Mouse (Mus musculus) natural killer cell, adult 2 months (primary cell): ENCODE measurements around the gene Cnot11.
A peak's percentile ranks its signal among the peaks of the same experiment; 100 is the strongest.

Experiments
- DNase-seq, 2 experiments: peaks; one replicate each; pipeline ENCODE4 v3.0.0; 2022; ENCODE audit warnings: low spot score in 2 of 2

The Cnot11 gene

DNA sequence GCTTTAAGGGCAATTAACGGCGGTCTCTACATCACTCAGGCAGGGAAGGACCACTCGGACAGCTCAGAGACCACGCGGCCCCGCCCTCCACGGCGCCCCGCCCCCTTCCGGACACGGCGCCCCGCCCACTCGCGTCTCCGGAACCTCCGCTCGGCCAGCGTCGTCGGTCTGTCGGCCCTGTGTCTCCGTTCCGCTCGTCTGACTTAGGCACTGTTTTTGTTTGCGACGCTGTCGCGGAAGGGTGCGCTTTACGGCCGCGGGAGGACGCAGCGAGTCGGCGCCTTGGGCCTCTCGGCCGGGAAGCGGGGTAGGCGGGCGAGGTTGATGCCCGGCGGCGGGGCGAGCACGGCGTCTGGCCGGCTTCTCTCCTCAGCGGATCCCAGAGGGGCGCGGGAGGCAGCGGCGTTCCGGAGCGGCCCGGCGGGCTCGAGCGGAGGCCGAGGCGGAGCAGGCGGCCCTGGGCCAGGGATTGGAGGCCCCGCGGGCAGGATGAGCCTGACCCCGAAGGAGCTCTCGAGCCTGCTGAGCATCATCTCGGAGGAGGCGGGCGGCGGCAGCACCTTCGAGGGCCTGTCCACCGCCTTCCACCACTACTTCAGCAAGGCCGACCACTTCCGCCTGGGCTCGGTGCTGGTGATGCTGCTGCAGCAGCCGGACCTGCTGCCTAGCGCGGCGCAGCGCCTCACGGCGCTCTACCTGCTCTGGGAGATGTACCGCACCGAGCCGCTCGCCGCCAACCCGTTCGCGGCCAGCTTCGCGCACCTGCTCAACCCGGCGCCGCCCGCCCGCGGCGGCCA is 921 bp downstream of the Cnot11 start:
- DNase-seq, result peak; percentile 91 to 93

DNA sequence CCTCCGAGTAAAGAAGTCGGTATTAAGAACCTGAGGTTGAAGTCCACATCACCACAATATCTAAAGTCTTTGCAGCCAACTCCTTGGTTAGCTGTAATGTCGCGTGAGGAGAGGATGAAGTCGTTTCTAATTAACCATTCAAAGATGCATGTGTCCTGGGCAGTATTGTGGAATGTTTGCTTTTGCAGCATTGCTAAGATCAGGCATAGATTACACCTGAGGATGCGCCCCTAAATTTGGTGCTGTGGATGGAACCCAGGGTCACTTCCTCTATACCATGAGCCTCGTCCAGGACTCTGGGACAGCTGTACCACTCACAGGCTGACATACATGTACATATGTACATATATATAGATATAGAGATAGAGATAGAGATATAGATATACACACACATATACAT is 1.9 kb downstream of the Cnot11 start:
- no peak for DNase-seq

GRCm38 (mm10) chr1:39537631-39538380 is 3.0 kb downstream of the Cnot11 start:
- no peak for DNase-seq

DNA sequence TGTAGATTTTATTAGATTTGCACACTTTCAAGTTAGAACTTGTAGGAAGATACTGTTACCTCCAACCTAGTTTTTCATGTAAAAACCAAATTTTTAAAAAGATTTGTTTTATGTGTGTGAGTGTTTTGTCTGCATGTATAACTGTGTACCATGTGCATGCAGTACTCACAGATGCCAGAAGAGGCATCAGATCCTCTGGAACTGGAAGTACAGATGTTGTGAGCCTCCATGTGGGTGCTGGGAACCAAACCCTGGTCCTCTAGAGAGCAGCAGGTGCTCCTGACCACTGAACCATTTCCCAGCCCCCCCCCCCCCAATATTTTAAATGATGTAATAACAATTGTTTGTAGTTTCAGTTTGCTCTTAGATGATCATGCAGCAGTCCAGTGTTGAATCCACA is 5.8 kb downstream of the Cnot11 start:
- no peak for DNase-seq

- DNase-seq, result no peak
These were observed 10.8 kb downstream of the Cnot11 start for GRCm38 (mm10) chr1:39545589-39545988.

DNA sequence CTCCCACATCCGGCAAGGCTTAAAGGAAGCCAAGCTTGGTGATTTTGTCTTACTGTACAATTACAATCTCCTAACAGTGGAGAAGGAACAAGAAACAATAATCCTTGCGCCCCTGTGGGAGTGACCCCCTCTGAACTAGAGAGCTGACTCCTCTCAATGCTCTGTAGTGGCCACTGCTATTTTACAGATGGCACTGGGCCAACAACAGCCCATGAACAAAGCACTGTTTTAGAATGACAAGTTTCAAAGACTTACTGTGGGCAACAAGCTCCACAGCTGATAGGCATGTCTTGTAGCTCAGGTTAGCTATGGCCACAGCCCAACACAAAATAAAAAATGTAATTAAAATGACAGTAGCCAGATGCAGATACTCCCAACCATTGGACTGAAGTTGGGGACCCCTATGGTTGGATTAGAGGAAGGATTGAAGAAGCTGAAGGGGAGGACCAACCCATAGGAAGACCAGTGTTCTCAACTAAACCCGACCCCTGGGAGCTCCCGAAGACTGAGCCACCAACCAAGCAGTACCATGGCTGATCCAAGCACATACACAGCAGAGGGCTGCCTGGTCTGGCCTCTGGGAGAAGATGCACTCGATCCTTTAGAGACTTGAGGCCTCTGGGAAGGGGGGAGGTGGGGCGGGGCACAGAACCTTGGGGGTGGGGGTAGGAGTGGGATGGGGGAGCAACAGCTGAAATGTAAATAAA is 11.5 kb downstream of the Cnot11 start:
- no peak for DNase-seq

DNA sequence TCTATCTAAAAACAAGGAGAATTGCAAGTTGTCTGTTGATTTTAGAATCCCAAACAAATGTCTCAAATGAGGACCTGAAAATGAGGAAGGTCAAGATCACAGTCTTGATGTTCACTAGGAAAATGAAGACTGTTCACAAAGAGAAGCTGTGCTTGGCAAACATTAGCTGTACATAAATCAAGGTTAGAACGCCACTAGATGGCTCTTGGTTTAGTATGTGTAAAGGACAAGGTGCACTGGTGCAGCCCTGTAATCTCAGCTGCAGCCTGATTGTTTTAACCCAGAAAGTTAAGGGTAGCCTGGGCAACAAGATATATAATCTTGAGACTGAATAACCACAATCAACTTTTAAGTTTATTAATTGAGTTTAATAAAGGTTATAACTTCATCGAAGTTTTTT is 12.4 kb downstream of the Cnot11 start:
- DNase-seq, result no peak

DNA sequence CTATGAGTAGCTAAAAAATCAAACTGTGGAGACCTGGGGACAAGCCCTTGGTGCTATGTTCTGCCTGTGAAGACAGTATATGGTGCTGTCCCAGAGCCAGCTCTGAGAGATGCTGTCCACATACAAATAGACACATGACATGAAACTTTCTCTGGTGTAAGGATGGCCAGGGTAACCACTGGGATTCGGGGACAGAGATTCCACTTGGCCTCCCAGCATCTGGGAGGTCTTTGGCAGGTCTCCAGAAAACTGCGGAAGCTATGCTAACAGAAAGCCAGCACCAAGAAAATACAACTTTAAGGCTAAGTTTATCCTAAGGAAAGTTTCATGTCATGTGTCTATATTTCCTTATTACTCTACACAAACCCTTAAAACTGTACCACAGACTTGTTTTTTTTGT is 15.0 kb downstream of the Cnot11 start:
- no peak for DNase-seq

DNA sequence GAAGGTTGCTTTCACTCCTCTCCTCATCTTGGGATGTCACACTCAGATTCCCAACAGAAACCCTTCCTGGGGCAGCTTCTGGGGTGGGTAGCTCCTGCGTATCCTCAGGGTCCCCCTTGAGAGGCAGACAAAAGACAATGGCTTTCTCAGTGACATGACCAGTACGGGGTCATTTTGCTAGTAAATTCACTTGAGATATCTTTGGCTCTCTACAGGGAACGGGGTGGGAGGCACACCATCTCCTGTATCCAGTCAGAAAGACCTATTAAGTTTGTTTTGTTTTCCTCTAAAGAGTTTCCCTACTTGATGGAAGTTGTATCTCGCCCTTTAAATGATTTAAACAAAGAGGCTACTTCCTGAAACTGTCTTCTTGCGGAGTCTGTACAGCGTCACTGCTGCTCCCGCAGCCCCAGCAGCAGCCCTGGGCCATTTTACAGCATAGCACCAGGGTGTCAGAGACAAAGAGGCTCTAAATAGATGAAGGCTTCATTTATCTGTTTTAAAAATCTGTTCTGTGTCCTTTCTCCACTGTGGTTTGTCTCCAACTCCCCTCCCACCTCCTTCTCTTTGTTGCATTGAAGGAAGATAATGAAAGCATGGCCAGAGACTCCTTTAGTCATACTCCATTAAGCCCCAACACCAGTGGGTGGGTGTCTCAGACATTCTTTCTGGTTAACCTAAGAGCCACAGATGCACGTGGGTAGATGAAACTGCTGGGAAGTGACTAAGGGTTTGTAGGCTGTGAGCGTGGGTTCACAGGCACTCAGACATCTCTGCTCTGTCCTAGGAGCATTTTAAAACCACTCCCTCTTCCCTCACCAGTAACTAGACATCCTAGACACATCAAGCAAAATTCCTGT is 21.0 kb downstream of the Cnot11 start:
- DNase-seq, result no peak

DNA sequence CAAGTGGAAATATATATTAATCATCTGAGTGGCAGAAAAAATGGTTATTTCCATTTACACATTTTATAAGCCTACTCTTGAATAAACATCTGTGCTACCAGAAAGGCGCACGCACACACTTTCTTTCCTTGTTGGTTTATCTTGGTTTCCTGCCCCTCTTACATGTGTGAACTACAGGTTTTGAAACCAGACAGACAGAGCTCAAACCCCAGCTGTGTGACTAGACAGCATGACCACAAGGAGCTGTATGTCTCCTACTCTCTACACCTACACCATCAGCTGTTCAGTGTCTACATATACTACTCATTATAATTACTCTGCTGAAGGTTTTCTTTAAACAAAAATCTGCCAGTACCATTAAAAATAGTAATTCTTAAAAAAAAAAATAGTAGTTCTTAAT is 24.2 kb downstream of the Cnot11 start:
- no peak for DNase-seq

DNA sequence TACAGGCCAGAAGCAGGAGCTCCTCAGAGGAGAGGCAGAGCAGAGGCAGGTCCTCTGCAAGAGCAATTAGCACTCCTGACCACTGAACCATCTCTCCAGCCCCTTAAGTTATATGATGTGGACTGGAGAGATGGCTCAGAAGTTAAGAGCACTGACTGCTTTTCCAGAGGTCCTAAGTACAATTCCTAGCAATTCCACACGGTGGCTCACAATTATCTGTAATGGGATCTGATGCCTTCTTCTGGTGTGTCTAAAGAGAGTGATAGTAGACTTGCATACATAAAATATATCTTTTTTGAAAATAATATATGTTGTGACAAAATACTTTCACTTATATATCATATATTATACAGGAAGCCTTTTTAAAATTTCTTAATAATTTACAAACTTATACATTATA is 27.1 kb downstream of the Cnot11 start:
- no peak for DNase-seq

DNA sequence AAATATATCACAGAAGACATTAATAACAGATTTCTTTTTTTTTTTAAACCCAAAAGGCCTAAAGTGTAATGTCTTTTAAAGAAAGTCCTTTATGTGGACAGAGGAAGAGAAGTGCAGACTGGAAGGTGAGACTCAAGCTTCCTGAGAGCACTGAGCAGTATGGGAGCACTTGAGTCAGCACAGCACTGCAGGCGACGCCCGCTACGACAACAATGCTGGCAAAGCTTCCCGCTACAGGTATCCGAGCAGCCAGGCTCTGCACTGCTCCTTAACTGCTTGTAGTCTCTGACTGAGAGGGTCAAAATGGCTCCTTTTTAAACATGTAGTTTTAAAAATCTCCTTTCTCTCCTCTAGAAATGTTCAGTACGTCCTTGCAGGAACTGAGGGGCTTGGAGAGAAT is 28.4 kb downstream of the Cnot11 start:
- DNase-seq, result no peak

GRCm38 (mm10) chr1:39564603-39565002 is 29.8 kb downstream of the Cnot11 start:
- no peak for DNase-seq

GRCm38 (mm10) chr1:39568079-39568478 is 33.3 kb downstream of the Cnot11 start:
- DNase-seq, result no peak

DNA sequence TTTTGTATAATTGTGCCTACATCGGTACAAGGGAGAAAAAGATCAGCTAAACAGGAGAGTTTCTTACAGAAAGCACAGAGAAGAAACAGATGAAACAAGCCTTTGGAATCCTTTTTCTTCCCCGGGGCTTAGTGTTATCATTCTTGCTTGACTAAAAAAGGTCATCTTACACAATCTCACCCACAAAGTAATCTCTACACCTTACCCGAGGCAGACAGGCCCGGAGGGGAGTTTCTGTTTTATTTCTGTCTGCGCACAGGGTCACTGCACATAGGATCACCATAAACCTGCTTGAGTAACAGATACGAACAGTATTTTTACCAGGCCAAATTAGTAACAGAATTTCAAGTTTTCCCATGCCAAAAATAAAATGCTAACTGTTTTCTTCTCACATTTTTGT is 36.9 kb downstream of the Cnot11 start:
- peak in 1 of 2 experiments; percentile 37 for DNase-seq

DNA sequence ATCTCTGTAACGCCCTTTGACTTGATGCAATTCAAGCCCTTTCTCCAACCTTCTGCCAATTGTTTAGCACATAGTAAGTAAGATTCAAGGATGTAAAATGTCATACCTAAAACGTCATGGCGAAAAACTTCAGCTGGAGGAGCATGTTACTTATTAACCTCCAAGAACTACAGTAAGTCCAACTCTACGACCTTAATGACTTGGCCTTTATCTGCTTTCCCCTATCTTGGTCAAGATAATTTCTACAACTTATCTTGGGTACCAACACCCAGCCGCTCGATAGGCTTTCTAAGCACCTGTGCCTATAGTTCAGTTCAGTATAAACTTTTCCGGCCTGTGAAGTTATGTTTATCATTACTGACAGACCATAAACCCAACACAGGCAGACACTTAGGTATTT is 39.1 kb downstream of the Cnot11 start:
- no peak for DNase-seq

GRCm38 (mm10) chr1:39575778-39576375 is 41.1 kb downstream of the Cnot11 start:
- no peak for DNase-seq

DNA sequence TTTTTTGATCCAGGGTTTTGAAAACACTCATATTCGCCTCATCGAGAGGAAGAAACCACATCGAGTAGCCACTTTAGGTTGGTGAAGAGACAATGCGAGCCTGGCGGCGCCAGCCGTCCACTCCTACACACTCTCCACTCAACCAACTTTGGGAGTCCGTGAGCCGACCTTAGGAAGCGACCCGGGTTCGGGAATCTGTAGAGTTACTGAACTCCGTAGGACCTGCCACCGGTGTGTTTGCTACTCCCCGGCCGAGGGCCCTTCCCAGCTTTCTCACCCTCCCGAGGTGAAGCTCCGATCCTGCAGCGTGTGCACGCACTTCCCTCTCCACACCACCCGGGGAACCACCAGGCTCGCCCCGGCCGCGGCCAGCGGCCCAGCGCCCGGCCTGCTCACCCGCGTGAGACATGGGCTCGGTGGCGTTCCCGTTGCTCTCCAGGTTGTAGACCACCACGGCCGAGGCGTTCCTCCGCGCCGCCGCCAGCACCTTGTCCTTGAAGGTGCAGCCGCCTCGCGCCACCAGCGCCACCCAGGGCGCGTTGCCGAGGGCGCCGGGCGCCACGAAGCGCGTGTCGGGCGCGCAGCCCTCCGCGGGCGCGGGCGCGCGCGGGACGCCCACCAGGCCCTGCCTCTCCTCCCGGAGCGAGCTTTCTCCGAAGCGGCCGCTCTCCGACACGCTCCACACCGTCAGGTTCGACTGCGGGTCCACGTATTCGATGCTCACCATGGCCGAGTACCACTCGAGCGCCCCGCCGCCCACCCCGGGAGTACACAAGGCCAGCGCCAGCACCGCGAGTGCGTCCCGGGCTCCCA is 41.8 kb downstream of the Cnot11 start:
- no peak for DNase-seq

DNA sequence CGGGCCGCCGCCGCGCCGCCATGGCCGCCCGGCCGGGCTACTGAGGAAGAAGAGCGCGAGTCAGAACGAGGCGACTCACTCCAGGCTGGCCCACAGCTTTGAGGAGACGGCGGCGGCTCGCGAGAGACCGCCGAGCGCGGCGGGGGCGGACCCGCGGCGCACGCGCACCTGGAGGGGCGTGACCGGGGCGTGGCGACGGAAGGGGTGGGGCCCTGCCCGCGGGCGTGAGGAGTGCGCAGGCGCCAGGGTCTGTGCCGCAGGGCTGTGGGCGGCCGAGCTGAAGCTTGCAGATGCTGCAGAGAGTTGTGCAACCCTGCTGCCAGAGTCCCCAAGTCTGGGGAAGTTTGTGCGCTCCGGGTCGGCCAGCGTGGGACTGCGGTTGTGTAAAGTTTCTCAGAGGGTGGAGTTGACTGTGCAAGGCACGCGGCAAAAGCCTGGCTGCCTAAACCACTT is 42.5 kb downstream of the Cnot11 start, which contains the start of gene Rnf149:
Gene Rnf149 (minus strand): TSS at position 153 of the 453 bp plus-strand sequence.
- peak; percentile 95 to 97 for DNase-seq

- DNase-seq, result no peak
These were observed 43.7 kb downstream of the Cnot11 start for GRCm38 (mm10) chr1:39578446-39578845.
